Mouse (Mus musculus) heart, postnatal 0 days (tissue): Measurements from ENCODE around the gene Gm49333. TPM values are rescaled to one million over a fixed set of nuclear protein-coding genes. Genes with fewer than 3 reads are reported as not detected.
A peak's percentile ranks its signal among the peaks of the same experiment; 100 is the strongest.

ENCODE experiments used
- ATAC-seq: fragments of 200-750 bp; cut with Nextera tagmentation; 2 replicates; pipeline ENCODE4 v1.8.0; 2017; ENCODE audit warnings: low read depth, moderate number of reproducible peaks, moderate library complexity; ENCODE audit not compliant: insufficient read depth
- DNase-seq: peaks from one replicate; pipeline ENCODE4 v3.0.0-alpha.2; 2016; ENCODE audit warnings: low spot score
- H3K27ac ChIP-seq: fragments of 300-500 bp; sonication (generic); 2 replicates; pipeline ENCODE4 v1.5.1; 2014; ENCODE audit warnings: low read depth, mild to moderate bottlenecking
- H3K27me3 ChIP-seq: fragments of 300-500 bp; sonication (generic); 2 replicates; pipeline ENCODE4 v1.6.1; 2014; ENCODE audit warnings: low read length, mixed read lengths; ENCODE audit not compliant: control insufficient read depth, insufficient read depth
- H3K36me3 ChIP-seq: fragments of 300-500 bp; sonication (generic); replicated peaks from 2 replicates; pipeline ENCODE4 v1.6.1; 2014; ENCODE audit warnings: low read length, mixed read lengths; ENCODE audit not compliant: control insufficient read depth, insufficient read depth
- H3K4me1 ChIP-seq: fragments of 300-500 bp; sonication (generic); 2 replicates; pipeline ENCODE4 v1.6.1; 2014; ENCODE audit warnings: antibody characterized with exemption; ENCODE audit not compliant: control insufficient read depth, insufficient read depth
- H3K4me2 ChIP-seq: fragments of 300-500 bp; sonication (generic); 2 replicates; pipeline ENCODE4 v1.6.1; 2014; ENCODE audit warnings: low read depth, mild to moderate bottlenecking, low read length, moderate library complexity
- H3K4me3 ChIP-seq: fragments of 300-500 bp; sonication (generic); 2 replicates; pipeline ENCODE4 v1.5.1; 2014; ENCODE audit warnings: low read depth, low read length
- H3K9ac ChIP-seq: fragments of 300-500 bp; sonication (generic); replicated peaks from 2 replicates; pipeline ENCODE4 v1.6.1; 2014; ENCODE audit warnings: low read depth, low read length, mixed read lengths
- H3K9me3 ChIP-seq: fragments of 300-500 bp; sonication (generic); replicated peaks from 2 replicates; pipeline ENCODE4 v1.6.1; 2016; ENCODE audit warnings: low read length; ENCODE audit not compliant: control insufficient read depth
- CTCF ChIP-seq: IDR thresholded peaks from 2 replicates; pipeline ENCODE4 v1.5.1; 2016; ENCODE audit warnings: antibody characterized with exemption, control low read depth, low read depth
- EP300 ChIP-seq: IDR thresholded peaks from 2 replicates; pipeline ENCODE4 v1.6.1; 2016; ENCODE audit warnings: antibody characterized with exemption, low read depth
- WGBS: fragments of 180-500 bp; shearing (Covaris S2); extraction: QIAGEN DNeasy Blood & Tissue Kit; methylation state at CpG from one replicate; pipeline ENCODE4 v1.1.7; 2014; 5-methylcytosine and 5-hydroxymethylcytosine counted together
- polyA plus RNA-seq: library from polyadenylated mRNA; unstranded; fragments of >200 nt; fragmentation: Nextera tagmentation; extraction: Ambion mirVana; gene quantifications from 2 replicates; pipeline ENCODE4 v1.2.1, GENCODE M21; 2015
- total RNA-seq: library from RNA; depleted of rRNA; stranded (reverse); fragments of >200 nt; gene quantifications from 2 replicates; pipeline ENCODE4 v1.2.3, GENCODE M21; 2014; ENCODE audit warnings: low replicate concordance

The Gm49333 gene
- total and polyA plus RNA-seq, 2 experiments from 2014 or later, result not detected

GRCm38 (mm10) chr16:20591076-20591705 lies 20.2 kb upstream of the Gm49333 start:
- no peak for ATAC-seq
- Histone ChIP-seq H3K4me1 (peaks cover 11% of the 10 kb centered on the region; the same call in 1 of the 2 replicates), H3K4me3 (peak overlapping the region; percentile 15; the same call in 1 of the 2 replicates), H3K9me3 (no peaks in the 10 kb centered on the region), H3K27ac (no peak overlapping the region), H3K36me3 (no peaks in the 10 kb centered on the region), H3K4me2 (peak overlapping the region; percentile 12; the same call in 1 of the 2 replicates), H3K9ac (no peak overlapping the region), H3K27me3 (peaks cover 62% of the 10 kb centered on the region)
- no peak for DNase-seq
- TF ChIP-seq CTCF, result no peak
- no peak for TF ChIP-seq EP300
- WGBS, result 5% methylated on average over 48 of the region's 48 CpGs

GRCm38 (mm10) chr16:20595060-20595673 lies 16.2 kb upstream of the Gm49333 start:
- Histone ChIP-seq H3K27me3 (peaks cover 44% of the 10 kb centered on the region), H3K4me2 (no peak overlapping the region), H3K27ac (no peak overlapping the region), H3K9me3 (no peaks in the 10 kb centered on the region), H3K9ac (no peak overlapping the region), H3K36me3 (no peaks in the 10 kb centered on the region), H3K4me1 (peaks cover 5% of the 10 kb centered on the region; the same call in 1 of the 2 replicates), H3K4me3 (no peak overlapping the region)
- no peak for ATAC-seq
- WGBS, result 66% methylated on average over 7 of the region's 7 CpGs
- no peak for DNase-seq
- TF ChIP-seq EP300, result no peak

GRCm38 (mm10) chr16:20595737-20596136 lies 15.7 kb upstream of the Gm49333 start:
- H3K4me1 ChIP-seq, result no peaks in the 10 kb centered on the region; the same call in 1 of the 2 replicates
- H3K27ac ChIP-seq, result no peak overlapping the region
- peaks cover 38% of the 10 kb centered on the region for H3K27me3 ChIP-seq
- no peaks in the 10 kb centered on the region for H3K9me3 ChIP-seq
- no peak overlapping the region for H3K9ac ChIP-seq
- H3K36me3 ChIP-seq, result no peaks in the 10 kb centered on the region
- DNase-seq (no peak), ATAC-seq (no peak)
- TF ChIP-seq EP300, result no peak
- no peak for TF ChIP-seq CTCF
- H3K4me2 ChIP-seq, result no peak overlapping the region
- 76% methylated on average over 4 of the region's 4 CpGs for WGBS
- H3K4me3 ChIP-seq, result no peak overlapping the region

- Histone ChIP-seq H3K4me2 (no peak overlapping the region), H3K27me3 (peaks cover 27% of the 10 kb centered on the region), H3K4me3 (no peak overlapping the region), H3K9me3 (no peaks in the 10 kb centered on the region), H3K27ac (no peak overlapping the region), H3K4me1 (no peaks in the 10 kb centered on the region), H3K9ac (no peak overlapping the region), H3K36me3 (no peaks in the 10 kb centered on the region)
- DNase-seq (no peak), ATAC-seq (no peak)
- WGBS, result 54% methylated on average over 7 of the region's 7 CpGs
- no peak for TF ChIP-seq EP300
- no peak for TF ChIP-seq CTCF
Measured at GRCm38 (mm10) chr16:20596687-20597441, 14.5 kb upstream of the Gm49333 start.

- DNase-seq (no peak), ATAC-seq (no peak)
- no peak overlapping the region for H3K27ac ChIP-seq
- 0 out of 2 replicates have a peak, but pooled peaks cover 7% of the 10 kb centered on the region for H3K27me3 ChIP-seq
- 51% methylated on average over 5 of the region's 5 CpGs for WGBS
- H3K9ac ChIP-seq, result no peak overlapping the region
- peaks cover 7% of the 10 kb centered on the region for H3K36me3 ChIP-seq
- H3K9me3 ChIP-seq, result no peaks in the 10 kb centered on the region
- no peak overlapping the region for H3K4me3 ChIP-seq
- H3K4me2 ChIP-seq, result no peak overlapping the region
- H3K4me1 ChIP-seq, result no peaks in the 10 kb centered on the region
- TF ChIP-seq CTCF (no peak), EP300 (no peak)
Measured at GRCm38 (mm10) chr16:20600511-20600910, 10.9 kb upstream of the Gm49333 start.
